Mouse (Mus musculus): ENCODE results near the gene Camk2g.

The Camk2g gene

DNA sequence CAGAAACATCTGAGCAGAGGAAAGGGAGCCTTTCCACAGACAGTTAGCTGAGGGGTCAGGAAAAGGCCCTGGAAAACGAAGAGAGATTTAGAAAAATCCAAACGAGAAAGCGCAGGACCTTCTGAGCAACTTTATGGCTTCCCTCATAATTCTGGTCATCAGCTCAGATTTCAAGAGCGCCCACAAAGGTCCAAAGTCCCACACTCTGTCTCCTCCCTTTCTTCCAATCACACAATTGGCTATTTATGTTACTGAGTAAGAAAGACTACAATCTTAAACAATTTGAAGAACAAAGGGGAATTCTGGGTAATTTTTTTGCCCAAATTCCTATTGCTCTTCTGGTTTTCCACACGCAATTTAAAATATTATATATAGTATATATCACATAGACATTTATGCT, 43.4 kb downstream of the Camk2g start:
- no peaks in the 10 kb centered on the region for H3K36me3 ChIP-seq (ENCODE audit: control insufficient read depth, insufficient read depth, low read length, poor library complexity, severe bottlenecking)
- DNase-seq (ENCODE audit: low read depth, low spot score): no peak
- no peaks in the 10 kb centered on the region; the same call in 1 of the 2 replicates for H3K27me3 ChIP-seq (ENCODE audit: control insufficient read depth, insufficient read depth, low read length, poor library complexity, severe bottlenecking)

GRCm38 (mm10) chr14:20749494-20750051, 44.3 kb downstream of the Camk2g start:
- Histone ChIP-seq H3K27me3 (ENCODE audit: control insufficient read depth, insufficient read depth, low read length, poor library complexity, severe bottlenecking) (no peaks in the 10 kb centered on the region; the same call in 1 of the 2 replicates), H3K36me3 (ENCODE audit: control insufficient read depth, insufficient read depth, low read length, poor library complexity, severe bottlenecking) (no peaks in the 10 kb centered on the region)
- DNase-seq (ENCODE audit: low read depth, low spot score): no peak

- Histone ChIP-seq H3K27me3 (ENCODE audit: control insufficient read depth, insufficient read depth, low read length, poor library complexity, severe bottlenecking) (no peaks in the 10 kb centered on the region; the same call in 1 of the 2 replicates), H3K36me3 (ENCODE audit: control insufficient read depth, insufficient read depth, low read length, poor library complexity, severe bottlenecking) (no peaks in the 10 kb centered on the region)
- no peak for DNase-seq (ENCODE audit: low read depth, low spot score)
These were observed 45.5 kb downstream of the Camk2g start for GRCm38 (mm10) chr14:20748388-20748787.

DNA sequence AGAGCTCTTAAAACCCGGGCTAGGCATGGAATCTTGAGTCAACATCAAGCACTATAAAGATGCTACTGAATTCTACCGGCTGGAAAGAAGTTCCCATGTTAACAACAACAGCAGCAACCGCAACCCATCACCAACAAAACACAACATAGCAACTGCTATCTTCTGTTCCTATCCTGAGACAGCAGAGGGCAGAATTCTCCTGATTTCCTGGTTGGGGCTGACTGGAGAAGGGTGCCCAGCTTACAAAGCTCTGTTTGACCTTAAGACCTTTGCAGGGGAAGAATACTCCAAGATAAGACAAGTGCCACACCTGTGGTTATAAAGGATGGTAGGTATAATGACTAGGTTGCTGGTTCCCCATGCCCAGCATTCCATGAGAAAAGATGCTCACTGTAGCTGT, 47.0 kb downstream of the Camk2g start:
- DNase-seq (ENCODE audit: low read depth, low spot score): no peak
- Histone ChIP-seq H3K36me3 (ENCODE audit: control insufficient read depth, insufficient read depth, low read length, poor library complexity, severe bottlenecking) (no peaks in the 10 kb centered on the region), H3K27me3 (ENCODE audit: control insufficient read depth, insufficient read depth, low read length, poor library complexity, severe bottlenecking) (no peaks in the 10 kb centered on the region; the same call in 1 of the 2 replicates)

DNA sequence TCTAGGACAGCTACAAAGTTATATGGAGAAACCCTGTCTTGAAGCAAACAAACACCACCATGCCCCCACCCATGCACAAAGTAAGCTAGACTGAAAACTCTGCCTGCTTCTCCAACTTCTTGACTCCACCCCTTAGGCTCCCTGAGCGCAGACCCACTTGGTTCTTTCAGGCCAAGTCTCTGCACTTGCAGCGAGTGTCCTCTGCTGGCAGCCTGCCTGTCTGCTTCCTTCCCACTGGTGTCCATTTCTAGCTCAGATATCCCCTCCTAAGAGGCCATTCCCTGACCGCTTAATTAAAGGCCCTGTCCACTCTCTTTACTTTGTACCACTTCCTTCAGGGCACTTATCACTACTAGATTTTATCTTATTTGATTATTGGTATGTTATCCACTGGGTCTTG, 50.3 kb downstream of the Camk2g start:
- Histone ChIP-seq H3K27me3 (ENCODE audit: control insufficient read depth, insufficient read depth, low read length, poor library complexity, severe bottlenecking) (no peaks in the 10 kb centered on the region), H3K36me3 (ENCODE audit: control insufficient read depth, insufficient read depth, low read length, poor library complexity, severe bottlenecking) (no peaks in the 10 kb centered on the region; the same call in 1 of the 2 replicates)
- DNase-seq (ENCODE audit: low read depth, low spot score): no peak

DNA sequence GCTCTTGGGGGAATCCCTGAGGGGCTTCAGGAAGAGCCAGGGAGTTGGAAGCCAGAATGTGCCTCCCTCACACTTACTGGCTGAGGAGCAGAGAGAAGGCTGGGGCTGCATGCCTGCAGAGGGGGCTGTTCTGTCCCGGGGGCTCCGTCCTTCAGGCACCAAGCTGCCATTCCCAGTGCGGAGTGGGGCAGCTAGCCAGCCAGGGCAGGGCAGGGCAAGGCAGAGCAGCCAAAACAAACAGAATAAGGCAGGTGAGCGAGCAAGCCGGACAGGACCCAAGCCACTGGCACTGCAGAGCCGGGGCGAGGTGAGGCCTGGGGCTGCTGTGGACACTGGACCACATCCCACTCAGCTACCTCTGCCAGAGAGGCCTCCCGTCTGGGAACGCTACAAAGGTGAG, 52.6 kb downstream of the Camk2g start:
- H3K27me3 ChIP-seq (ENCODE audit: control insufficient read depth, insufficient read depth, low read length, poor library complexity, severe bottlenecking): no peaks in the 10 kb centered on the region
- no peak for DNase-seq (ENCODE audit: low read depth, low spot score)
- H3K36me3 ChIP-seq (ENCODE audit: control insufficient read depth, insufficient read depth, low read length, poor library complexity, severe bottlenecking): no peaks in the 10 kb centered on the region; the same call in 1 of the 2 replicates

GRCm38 (mm10) chr14:20738511-20738910, 55.4 kb downstream of the Camk2g start:
- no peaks in the 10 kb centered on the region; the same call in 1 of the 2 replicates for H3K36me3 ChIP-seq (ENCODE audit: control insufficient read depth, insufficient read depth, low read length, poor library complexity, severe bottlenecking)
- DNase-seq (ENCODE audit: low read depth, low spot score): no peak
- no peaks in the 10 kb centered on the region for H3K27me3 ChIP-seq (ENCODE audit: control insufficient read depth, insufficient read depth, low read length, poor library complexity, severe bottlenecking)

- H3K36me3 ChIP-seq (ENCODE audit: control insufficient read depth, insufficient read depth, low read length, poor library complexity, severe bottlenecking): no peaks in the 10 kb centered on the region; the same call in 1 of the 2 replicates
- DNase-seq (ENCODE audit: low read depth, low spot score): peak; percentile 62
- H3K27me3 ChIP-seq (ENCODE audit: control insufficient read depth, insufficient read depth, low read length, poor library complexity, severe bottlenecking): no peaks in the 10 kb centered on the region
These were observed 56.6 kb downstream of the Camk2g start for GRCm38 (mm10) chr14:20737306-20737705.

GRCm38 (mm10) chr14:20735892-20736390, 57.9 kb downstream of the Camk2g start:
- Histone ChIP-seq H3K36me3 (ENCODE audit: control insufficient read depth, insufficient read depth, low read length, poor library complexity, severe bottlenecking) (no peaks in the 10 kb centered on the region; the same call in 1 of the 2 replicates), H3K27me3 (ENCODE audit: control insufficient read depth, insufficient read depth, low read length, poor library complexity, severe bottlenecking) (no peaks in the 10 kb centered on the region)
- no peak for DNase-seq (ENCODE audit: low read depth, low spot score)

DNA sequence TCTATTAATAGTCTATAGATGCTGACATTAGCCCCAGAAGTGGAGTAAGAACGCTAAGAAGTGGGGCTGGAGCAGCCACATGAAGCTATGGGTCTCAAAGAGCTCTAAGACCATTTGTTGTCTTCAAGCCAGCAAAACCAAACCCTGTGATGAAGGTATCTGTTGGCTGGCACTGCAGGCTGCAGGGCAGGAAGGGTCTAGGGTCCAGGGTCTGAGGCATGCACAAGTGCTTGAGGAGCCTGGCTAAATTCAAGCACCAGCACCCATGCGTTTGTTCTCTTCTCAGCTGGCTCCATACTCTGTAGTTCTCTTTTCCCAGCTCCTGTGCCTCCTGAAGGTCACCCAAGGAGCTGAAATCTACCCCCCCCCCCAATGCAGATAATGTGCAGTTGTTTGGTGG, 58.8 kb downstream of the Camk2g start:
- DNase-seq (ENCODE audit: low read depth, low spot score): no peak
- H3K36me3 ChIP-seq (ENCODE audit: control insufficient read depth, insufficient read depth, low read length, poor library complexity, severe bottlenecking): no peaks in the 10 kb centered on the region; the same call in 1 of the 2 replicates
- H3K27me3 ChIP-seq (ENCODE audit: control insufficient read depth, insufficient read depth, low read length, poor library complexity, severe bottlenecking): no peaks in the 10 kb centered on the region

GRCm38 (mm10) chr14:20733952-20734774, 59.7 kb downstream of the Camk2g start, which contains the start of gene Ndst2:
Gene Ndst2, minus strand, starts transcription at chr14:20734562.
- H3K27me3 ChIP-seq (ENCODE audit: control insufficient read depth, insufficient read depth, low read length, poor library complexity, severe bottlenecking): no peaks in the 10 kb centered on the region
- H3K36me3 ChIP-seq (ENCODE audit: control insufficient read depth, insufficient read depth, low read length, poor library complexity, severe bottlenecking): peaks cover 4% of the 10 kb centered on the region; the same call in 1 of the 2 replicates
- DNase-seq (ENCODE audit: low read depth, low spot score): peak; percentile 94

DNA sequence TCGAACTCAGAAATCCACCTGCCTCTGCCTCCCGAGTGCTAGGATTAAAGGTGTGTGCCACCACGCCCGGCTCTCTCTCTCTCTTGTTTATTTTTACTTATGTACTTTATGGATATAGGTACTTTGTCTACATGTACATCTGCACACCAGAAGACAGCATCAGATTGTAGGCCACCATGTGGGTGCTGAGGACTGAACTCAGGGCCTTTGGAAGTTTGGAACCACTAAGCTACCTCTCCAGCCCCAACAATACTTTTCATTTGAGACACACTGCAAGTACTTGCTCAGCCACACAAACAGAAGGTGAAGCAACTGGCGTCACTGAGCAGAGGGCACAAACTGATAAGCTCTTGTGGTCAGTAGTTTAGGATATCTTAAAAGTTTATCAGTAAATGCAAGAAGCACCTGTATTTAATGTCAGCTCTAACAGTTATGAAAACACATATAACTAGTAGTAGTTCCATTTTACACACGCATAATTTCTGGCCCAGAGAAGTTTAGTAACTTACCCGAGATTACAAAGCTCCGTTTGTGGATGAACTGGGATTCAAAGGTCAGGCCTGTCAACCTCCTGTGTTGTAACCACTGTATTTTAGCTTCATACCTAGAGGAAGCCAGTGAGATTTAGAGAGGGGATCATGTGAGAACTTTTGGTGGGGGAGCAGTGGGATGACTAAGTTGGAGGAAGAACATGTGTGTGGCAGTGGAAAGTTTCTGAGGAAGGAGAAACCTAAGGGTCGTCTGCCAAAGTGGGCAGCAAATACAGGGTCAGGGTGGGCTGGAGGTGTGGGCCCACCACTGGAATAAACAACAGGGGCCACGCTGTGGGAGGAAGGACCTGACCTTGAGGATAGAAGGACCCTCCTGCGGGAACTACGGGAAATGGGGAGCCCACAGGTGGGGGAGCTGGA, 60.6 kb downstream of the Camk2g start:
- Histone ChIP-seq H3K27me3 (ENCODE audit: control insufficient read depth, insufficient read depth, low read length, poor library complexity, severe bottlenecking) (no peaks in the 10 kb centered on the region), H3K36me3 (ENCODE audit: control insufficient read depth, insufficient read depth, low read length, poor library complexity, severe bottlenecking) (peaks cover 4% of the 10 kb centered on the region; the same call in 1 of the 2 replicates)
- DNase-seq (ENCODE audit: low read depth, low spot score): peak; percentile 13

- no peak for DNase-seq (ENCODE audit: low read depth, low spot score)
- Histone ChIP-seq H3K27me3 (ENCODE audit: control insufficient read depth, insufficient read depth, low read length, poor library complexity, severe bottlenecking) (no peaks in the 10 kb centered on the region), H3K36me3 (ENCODE audit: control insufficient read depth, insufficient read depth, low read length, poor library complexity, severe bottlenecking) (peaks cover 10% of the 10 kb centered on the region)
These were observed 62.9 kb downstream of the Camk2g start for GRCm38 (mm10) chr14:20730853-20731602.

GRCm38 (mm10) chr14:20729871-20730270, 64.0 kb downstream of the Camk2g start:
- Histone ChIP-seq H3K36me3 (ENCODE audit: control insufficient read depth, insufficient read depth, low read length, poor library complexity, severe bottlenecking) (peaks cover 10% of the 10 kb centered on the region), H3K27me3 (ENCODE audit: control insufficient read depth, insufficient read depth, low read length, poor library complexity, severe bottlenecking) (no peaks in the 10 kb centered on the region)
- no peak for DNase-seq (ENCODE audit: low read depth, low spot score)

Measured in splenic B cell, adult 2 months (primary cell).